Mouse (Mus musculus) myocyte (in vitro differentiated cells): ENCODE results near the gene Qprt. TPM values are rescaled to one million over a fixed set of nuclear protein-coding genes. Genes with fewer than 3 reads are reported as not detected.

ENCODE experiments used
- H3K27me3 ChIP-seq: one replicate; pipeline ENCODE4 v1.6.1; 2011; ENCODE audit not compliant: control insufficient read depth, insufficient read depth, insufficient read length
- H3K36me3 ChIP-seq: one replicate; pipeline ENCODE4 v1.6.1; 2011; ENCODE audit not compliant: control insufficient read depth, insufficient read depth
- H3K4me2 ChIP-seq: one replicate; pipeline ENCODE4 v1.6.1; 2011; ENCODE audit warnings: low read depth, control low read depth
- H3K4me3 ChIP-seq: one replicate; pipeline ENCODE4 v1.5.1; 2011; ENCODE audit warnings: mild to moderate bottlenecking, control low read depth, moderate library complexity
- H3K79me2 ChIP-seq: one replicate; pipeline ENCODE4 v1.6.1; 2011; ENCODE audit not compliant: control insufficient read depth, insufficient read depth
- H3ac ChIP-seq: one replicate; pipeline ENCODE4 v1.6.1; 2011; ENCODE audit not compliant: control insufficient read depth, insufficient read length
- CEBPB ChIP-seq: IDR thresholded peaks from 2 replicates; pipeline ENCODE4 v1.6.1; 2011; ENCODE audit warnings: mild to moderate bottlenecking, moderate library complexity; ENCODE audit not compliant: poor library complexity, insufficient read depth, severe bottlenecking
- E2F4 ChIP-seq: IDR thresholded peaks from one replicate; pipeline ENCODE4 v1.6.1; 2011; ENCODE audit warnings: mild to moderate bottlenecking, control low read depth, moderate library complexity; ENCODE audit not compliant: insufficient read depth
- MAX ChIP-seq: IDR thresholded peaks from one replicate; pipeline ENCODE4 v1.6.1; 2011; ENCODE audit warnings: low read depth, mild to moderate bottlenecking, control low read depth
- MYOD1 ChIP-seq, 3 experiments: IDR thresholded peaks; one replicate each; pipeline ENCODE4 v1.6.1; 2011; ENCODE audit warnings: control low read depth in 2 of 3, low read depth in 2 of 3, mild to moderate bottlenecking in 2 of 3, moderate library complexity in 1 of 3; ENCODE audit not compliant: insufficient read length in 2 of 3, control insufficient read depth in 1 of 3
- MYOG ChIP-seq, 3 experiments: IDR thresholded peaks; one replicate each; pipeline ENCODE4 v1.6.1; 2011; ENCODE audit warnings: control low read depth in 2 of 3, low read depth in 2 of 3, mild to moderate bottlenecking in 2 of 3; ENCODE audit not compliant: insufficient read length in 2 of 3, control insufficient read depth in 1 of 3, insufficient read depth in 1 of 3
- POLR2A ChIP-seq: IDR thresholded peaks from one replicate; pipeline ENCODE4 v1.6.1; 2011; ENCODE audit warnings: low read depth, mild to moderate bottlenecking, control low read depth, moderate library complexity; ENCODE audit not compliant: insufficient read length
- POLR2AphosphoS2 ChIP-seq: IDR thresholded peaks from one replicate; pipeline ENCODE4 v1.6.1; 2011; ENCODE audit warnings: low read depth, control low read depth; ENCODE audit not compliant: insufficient read length
- REST ChIP-seq: IDR thresholded peaks from one replicate; pipeline ENCODE4 v1.6.1; 2011; ENCODE audit warnings: mild to moderate bottlenecking, control low read depth, moderate library complexity; ENCODE audit not compliant: insufficient read depth, insufficient read length
- SRF ChIP-seq: IDR thresholded peaks from one replicate; pipeline ENCODE4 v1.6.1; 2011; ENCODE audit warnings: low read depth; ENCODE audit not compliant: control insufficient read depth, insufficient read length
- TCF12 ChIP-seq: IDR thresholded peaks from one replicate; pipeline ENCODE4 v1.6.1; 2011; ENCODE audit warnings: mild to moderate bottlenecking, control low read depth; ENCODE audit not compliant: poor library complexity, insufficient read depth, severe bottlenecking
- TCF3 ChIP-seq: IDR thresholded peaks from one replicate; pipeline ENCODE4 v1.6.1; 2011; ENCODE audit warnings: low read depth, control low read depth; ENCODE audit not compliant: insufficient read length
- USF1 ChIP-seq: IDR thresholded peaks from one replicate; pipeline ENCODE4 v1.6.1; 2011; ENCODE audit warnings: low read depth, mild to moderate bottlenecking, control low read depth, moderate library complexity
- polyA plus RNA-seq: library from polyadenylated mRNA; unstranded; fragments of >200 nt; fragmentation: generic; extraction: Trizol; gene quantifications from one replicate; pipeline ENCODE4 v1.2.1, GENCODE M21; 2012; ENCODE audit warnings: missing spikeins

Gene Qprt
- polyA plus RNA-seq, 1 experiment, result 0.04 TPM

DNA sequence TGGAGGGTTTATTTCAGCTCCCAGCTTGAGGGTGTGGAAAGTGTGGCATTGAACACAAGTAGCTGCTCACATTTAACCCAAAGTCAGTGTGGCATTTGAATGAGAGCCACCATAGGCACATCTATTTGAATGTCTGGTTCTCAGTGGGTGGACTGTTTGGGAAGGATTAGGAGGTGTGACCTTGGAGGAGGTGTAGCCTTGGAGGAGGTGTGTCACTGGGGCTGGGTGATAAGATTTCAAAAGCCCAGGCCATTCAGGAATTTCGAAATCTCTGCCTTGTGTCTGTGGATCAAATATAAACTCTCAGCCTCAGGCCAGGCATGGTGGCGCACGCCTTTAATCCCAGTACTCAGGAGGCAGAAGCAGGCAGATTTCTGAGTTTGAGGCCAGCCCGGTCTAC lies 23.1 kb downstream of the Qprt start:
- H3K27me3 ChIP-seq, result no peaks in the 10 kb centered on the region
- H3K4me2 ChIP-seq, result no peak overlapping the region
- H3ac ChIP-seq, result no peak overlapping the region
- H3K36me3 ChIP-seq, result no peaks in the 10 kb centered on the region
- TF ChIP-seq CEBPB (no peak), E2F4 (no peak), REST (no peak), POLR2AphosphoS2 (no peak), MYOG (IDR thresholded peaks at IDR 0.05; ENCODE audit: control insufficient read depth in 1 of 3, insufficient read depth in 1 of 3, insufficient read length in 2 of 3, low read depth in 2 of 3) (no peak), TCF12 (no peak), POLR2A (no peak)
- no peaks in the 10 kb centered on the region for H3K79me2 ChIP-seq
- no peak overlapping the region for H3K4me3 ChIP-seq

DNA sequence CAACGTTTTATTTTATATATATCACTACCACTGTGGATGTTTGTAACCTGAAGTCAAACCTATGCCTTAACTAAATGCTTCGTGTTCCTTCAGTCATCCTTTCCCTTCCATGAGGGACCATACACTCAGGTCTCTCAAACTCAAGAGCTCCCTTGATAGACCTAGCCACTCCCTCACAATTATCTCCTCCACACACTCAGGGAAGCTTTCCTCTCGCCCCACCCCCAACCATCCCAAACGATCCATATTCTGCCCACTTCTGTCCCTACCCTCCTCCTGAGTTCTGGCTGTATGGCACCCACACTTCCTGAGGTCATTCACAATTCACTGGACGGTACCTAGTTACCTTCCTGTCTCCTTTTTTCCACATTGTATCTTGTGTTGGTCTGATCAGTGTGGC lies 23.5 kb downstream of the Qprt start:
- Histone ChIP-seq H3K79me2 (no peaks in the 10 kb centered on the region), H3ac (no peak overlapping the region), H3K4me3 (no peak overlapping the region), H3K36me3 (no peaks in the 10 kb centered on the region), H3K4me2 (no peak overlapping the region), H3K27me3 (no peaks in the 10 kb centered on the region)
- TF ChIP-seq REST (no peak), E2F4 (no peak), POLR2A (no peak), USF1 (no peak), CEBPB (no peak), MYOD1 (IDR thresholded peaks at IDR 0.05; ENCODE audit: control insufficient read depth in 1 of 3, insufficient read length in 2 of 3, low read depth in 2 of 3) (no peak), TCF12 (no peak), MYOG (IDR thresholded peaks at IDR 0.05; ENCODE audit: control insufficient read depth in 1 of 3, insufficient read depth in 1 of 3, insufficient read length in 2 of 3, low read depth in 2 of 3) (no peak), TCF3 (no peak), POLR2AphosphoS2 (no peak)

DNA sequence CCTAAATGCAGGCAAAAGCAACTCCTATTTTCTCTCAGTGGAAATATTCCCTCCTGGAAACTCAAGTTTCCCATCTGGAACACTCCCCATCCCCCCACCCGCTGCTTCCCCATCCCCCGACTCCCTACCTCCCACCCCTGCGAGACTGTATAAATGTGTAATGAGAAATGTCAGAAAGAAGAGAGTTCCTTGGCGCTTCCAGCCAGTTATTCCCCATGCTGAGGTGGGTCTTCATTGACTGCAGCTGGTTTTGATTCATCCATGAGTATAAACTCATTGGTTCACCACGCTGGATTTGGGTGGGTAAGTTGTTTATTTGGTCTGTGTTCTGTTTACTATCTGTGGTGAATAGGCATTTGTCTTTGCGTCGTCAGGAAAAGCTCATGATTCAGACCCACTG lies 25.6 kb downstream of the Qprt start:
- H3K79me2 ChIP-seq, result peaks cover 18% of the 10 kb centered on the region

DNA sequence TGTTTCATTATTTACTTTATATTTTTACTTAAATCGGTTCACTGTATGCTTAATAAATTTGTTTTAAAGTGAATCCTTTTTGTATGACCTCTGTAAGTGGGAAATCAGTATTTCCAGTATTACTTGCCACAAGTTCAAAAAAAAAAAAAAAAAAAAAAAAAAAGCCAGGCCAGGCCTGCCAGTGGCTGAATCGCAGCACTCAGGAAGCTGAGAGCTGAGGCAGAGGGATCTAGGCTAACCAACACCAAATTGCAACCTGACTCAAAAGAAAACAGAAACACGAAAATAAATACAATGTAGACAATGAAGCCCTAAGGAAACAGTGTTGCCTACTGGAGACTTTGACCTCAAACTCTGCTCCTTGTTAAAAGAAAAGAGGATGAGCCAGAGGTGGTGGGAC lies 28.1 kb downstream of the Qprt start:
- Histone ChIP-seq H3K4me2 (no peak overlapping the region), H3K36me3 (peaks cover 9% of the 10 kb centered on the region), H3K27me3 (no peaks in the 10 kb centered on the region), H3ac (no peak overlapping the region), H3K4me3 (no peak overlapping the region), H3K79me2 (peaks cover 20% of the 10 kb centered on the region)
- TF ChIP-seq REST (no peak), SRF (no peak), MYOG (IDR thresholded peaks at IDR 0.05; ENCODE audit: control insufficient read depth in 1 of 3, insufficient read depth in 1 of 3, insufficient read length in 2 of 3, low read depth in 2 of 3) (no peak), POLR2AphosphoS2 (no peak), POLR2A (no peak), E2F4 (no peak), MYOD1 (IDR thresholded peaks at IDR 0.05; ENCODE audit: control insufficient read depth in 1 of 3, insufficient read length in 2 of 3, low read depth in 2 of 3) (no peak)

More for the DNA sequence above, 25.6 kb downstream of the Qprt start:
- Histone ChIP-seq H3K4me3 (no peak overlapping the region), H3K4me2 (no peak overlapping the region), H3K27me3 (no peaks in the 10 kb centered on the region), H3ac (no peak overlapping the region), H3K36me3 (peaks cover 9% of the 10 kb centered on the region)
- TF ChIP-seq MYOD1 (IDR thresholded peaks at IDR 0.05; ENCODE audit: control insufficient read depth in 1 of 3, insufficient read length in 2 of 3, low read depth in 2 of 3), result no peak
- TF ChIP-seq REST, result no peak
- TF ChIP-seq POLR2A, result no peak
- no peak for TF ChIP-seq CEBPB
- TF ChIP-seq TCF12, result no peak
- no peak for TF ChIP-seq POLR2AphosphoS2
- TF ChIP-seq TCF3, result no peak
- TF ChIP-seq MAX, result no peak

DNA sequence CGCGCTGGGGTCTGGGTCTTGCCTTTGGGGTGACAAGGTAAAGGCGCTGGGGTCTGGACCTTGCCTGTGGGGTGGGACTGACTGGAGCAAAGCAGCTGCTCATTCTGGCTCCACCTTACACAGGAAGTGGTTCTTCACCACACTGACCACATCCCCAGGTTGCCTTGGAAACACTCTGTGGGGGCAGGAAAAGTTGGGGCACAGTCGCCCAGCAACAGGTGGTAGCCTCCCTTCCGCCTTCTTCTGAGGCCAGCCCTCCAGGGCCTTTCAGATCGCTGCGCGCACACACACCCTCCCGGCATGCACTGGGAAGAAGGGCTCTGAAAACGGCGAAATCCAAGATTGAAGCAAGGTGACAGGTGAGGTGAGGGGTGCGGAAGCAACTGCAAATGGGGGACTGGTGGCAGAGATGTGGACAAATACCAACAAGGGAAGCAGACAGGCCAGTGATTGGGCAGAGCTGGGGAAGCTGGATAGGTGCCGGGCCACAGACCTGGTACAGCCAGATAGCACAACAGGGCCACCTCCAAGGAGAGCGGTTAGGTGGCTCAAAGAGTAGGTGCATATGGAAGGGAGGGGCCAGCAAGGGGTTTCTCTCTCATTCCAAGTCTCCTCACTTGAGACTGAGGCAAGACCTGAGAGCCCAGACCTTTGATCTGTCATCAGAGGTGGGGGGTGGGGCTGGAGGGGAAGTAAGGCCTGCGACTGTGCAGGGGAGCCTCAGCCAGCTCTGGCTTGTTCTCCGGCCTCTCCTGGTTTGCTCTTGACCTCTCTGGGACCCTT lies 30.7 kb downstream of the Qprt start, which contains the start of gene AI467606:
Gene AI467606 (plus strand): TSS at position 246 of the 783 bp plus-strand sequence.
- Histone ChIP-seq H3K4me3 (peak within 1 kb of the TSS; percentile 55), H3K36me3 (peaks cover 9% of the 10 kb centered on the region), H3ac (peak within 1 kb of the TSS; percentile 55), H3K27me3 (no peaks in the 10 kb centered on the region), H3K79me2 (peaks cover 20% of the 10 kb centered on the region), H3K4me2 (peak within 1 kb of the TSS; percentile 76)
- no peak for TF ChIP-seq MAX
- peak; percentile 46 for TF ChIP-seq POLR2A
- no peak for TF ChIP-seq POLR2AphosphoS2
- TF ChIP-seq CEBPB, result no peak
- peak in 2 of 3 experiments; percentile 96 to 97 for TF ChIP-seq MYOD1 (IDR thresholded peaks at IDR 0.05; ENCODE audit: control insufficient read depth in 1 of 3, insufficient read length in 2 of 3, low read depth in 2 of 3)
- TF ChIP-seq MYOG (IDR thresholded peaks at IDR 0.05; ENCODE audit: control insufficient read depth in 1 of 3, insufficient read depth in 1 of 3, insufficient read length in 2 of 3, low read depth in 2 of 3), result peak; percentile 74 to 97 (median 86)
- TF ChIP-seq USF1, result no peak
- no peak for TF ChIP-seq REST
- peak; percentile 57 for TF ChIP-seq TCF12
- TF ChIP-seq E2F4, result no peak
- no peak for TF ChIP-seq SRF
- TF ChIP-seq TCF3, result peak; percentile 31
